In genomic region chr11:77980281-77981204, GRCm38 (mm10) we compare ENCODE assay signal across 8 mouse cellular contexts. TPM values are rescaled to one million over a fixed set of nuclear protein-coding genes. Genes with fewer than 3 reads are reported as not detected.
DNase-seq lines count a peak whose midpoint lies in the region; ATAC-seq and TF ChIP-seq lines count a peak whose summit lies in the region.

No protein-coding gene starts in this region.

- 0 out of 2 replicates have a peak, but pooled peaks cover 3% of the 10 kb centered on the region for H3K36me3 ChIP-seq in heart, adult 2 months (ENCODE audit: control insufficient read depth, insufficient read depth, low read length)
- H3K36me3 ChIP-seq in ES-E14 (ENCODE audit: control insufficient read depth, insufficient read depth, low read length, poor library complexity, severe bottlenecking): 0 out of 2 replicates have a peak, but pooled peaks cover 3% of the 10 kb centered on the region
- H3K36me3 ChIP-seq in midbrain, embryonic 11.5 days (ENCODE audit: control insufficient read depth, insufficient read depth, low read length): no peaks in the 10 kb centered on the region

- no peak overlapping the region; the same call in 1 of the 2 replicates for H3K27ac ChIP-seq in heart, adult 2 months
- no peak overlapping the region for H3K27ac ChIP-seq in ES-E14 (ENCODE audit: insufficient read depth, low read depth, low read length, poor library complexity, severe bottlenecking)
- peak overlapping the region; percentile 78 for H3K27ac ChIP-seq in left cerebral cortex, adult 2 months
- H3K27ac ChIP-seq in midbrain, embryonic 11.5 days (ENCODE audit: low read depth, low read length): no peak overlapping the region

- no peak for TF ChIP-seq EP300 in heart, adult 2 months (IDR thresholded peaks at IDR 0.05; ENCODE audit: insufficient read depth, low read depth, low read length)

- no peak overlapping the region for H3K4me3 ChIP-seq in heart, adult 2 months
- H3K4me3 ChIP-seq in ES-E14 (ENCODE audit: insufficient read depth in 1 of 2, low read depth in 1 of 2, low read length in 2 of 2, poor library complexity in 1 of 2, severe bottlenecking in 1 of 2): no peak overlapping the region
- no peak overlapping the region; the same call in 1 of the 2 replicates for H3K4me3 ChIP-seq in left cerebral cortex, adult 2 months
- H3K4me3 ChIP-seq in midbrain, embryonic 11.5 days (ENCODE audit: low read depth, low read length): no peak overlapping the region

- intact Hi-C loops in heart, adult 2 months (cut with DNase I): no loop called here
- intact Hi-C loops in heart, postnatal 10 days (cut with DNase I): loop anchor here (5.0 kb wide), 1 partner anchor 197 kb away; the partner anchor contains the start of genes Nek8 and Tlcd1
- intact Hi-C loops in left cerebral cortex, adult 2 months (cut with DNase I): loop anchor here (10.0 kb wide), 1 partner anchor 486 kb away; the partner anchor contains the start of gene Git1

- no peak overlapping the region for H3K4me2 ChIP-seq in midbrain, embryonic 11.5 days

- DNase-seq in heart, adult 2 months: peak; percentile 38 to 44
- DNase-seq in heart, adult 11 months: no peak
- DNase-seq in ES-E14 (ENCODE audit: low read depth, low spot score): peak; percentile 93
- peak; percentile 81 for DNase-seq in cerebellum, adult 9-10 months
- peak; percentile 74 to 79 for DNase-seq in heart, postnatal 10 days
- peak in 1 of 2 experiments; percentile 48 for DNase-seq in left cerebral cortex, adult 2 months (ENCODE audit: extremely low spot score in 1 of 2, low spot score in 2 of 2)
- peak; percentile 94 for DNase-seq in midbrain, embryonic 11.5 days (ENCODE audit: low spot score, missing footprints)
- peak; percentile 57 for DNase-seq in thymus, postnatal 0 days (ENCODE audit: low spot score)

- TF ChIP-seq CTCF in heart, adult 2 months (IDR thresholded peaks at IDR 0.05): peak; percentile 82
- TF ChIP-seq CTCF in left cerebral cortex, adult 2 months (IDR thresholded peaks at IDR 0.05): peak; percentile 73

- no peaks in the 10 kb centered on the region for H3K27me3 ChIP-seq in heart, adult 2 months (ENCODE audit: control insufficient read depth, insufficient read depth, low read length)
- no peaks in the 10 kb centered on the region for H3K27me3 ChIP-seq in midbrain, embryonic 11.5 days (ENCODE audit: control insufficient read depth, insufficient read depth, low read length)

- no peak for TF ChIP-seq POLR2A in heart, adult 2 months (IDR thresholded peaks at IDR 0.05; ENCODE audit: insufficient read depth, low read depth, low read length)

- H3K4me1 ChIP-seq in heart, adult 2 months (ENCODE audit: control insufficient read depth, insufficient read depth, low read length): peaks cover 1% of the 10 kb centered on the region; the same call in 1 of the 2 replicates
- H3K4me1 ChIP-seq in ES-E14 (ENCODE audit: control insufficient read depth in 2 of 2, insufficient read depth in 2 of 2, low read length in 2 of 2, poor library complexity in 1 of 2): peaks cover 2% of the 10 kb centered on the region in 2 experiments; a peak in 1 of 4 replicates
- peaks cover 7% of the 10 kb centered on the region for H3K4me1 ChIP-seq in midbrain, embryonic 11.5 days (ENCODE audit: control insufficient read depth, insufficient read depth, low read length)

- 28% methylated on average over 11 of the region's 11 CpGs for WGBS in heart, adult 2 months
- 36% methylated on average over 11 of the region's 11 CpGs for WGBS in midbrain, embryonic 11.5 days

- H3K9ac ChIP-seq in heart, adult 2 months (ENCODE audit: low read depth, low read length): no peak overlapping the region
- H3K9ac ChIP-seq in ES-E14 (ENCODE audit: insufficient read depth, low read depth, low read length, poor library complexity, severe bottlenecking): no peak overlapping the region
- H3K9ac ChIP-seq in midbrain, embryonic 11.5 days (ENCODE audit: low read length): no peak overlapping the region

- H3K79me2 ChIP-seq in heart, adult 2 months (replicated peaks; ENCODE audit: control insufficient read depth, insufficient read depth, low read length): no peaks in the 10 kb centered on the region

- no peak for ATAC-seq in midbrain, embryonic 11.5 days (ENCODE audit: low FRiP score)

- no peaks in the 10 kb centered on the region for H3K9me3 ChIP-seq in ES-E14 (ENCODE audit: control insufficient read depth, insufficient read depth, low read depth, low read length)
- H3K9me3 ChIP-seq in midbrain, embryonic 11.5 days (ENCODE audit: control insufficient read depth, low read length): no peaks in the 10 kb centered on the region

- in situ Hi-C loops in ES-E14 (cut with MboI; ENCODE audit: low sequenced_read_pairs in 2 of 2, unreplicated experiment in 2 of 2): no loop called here

TF ChIP-seq in ES-E14, 5 proteins besides CTCF, POLR2A, EP300 and RAD21:
- TF ChIP-seq ZNF384 (IDR thresholded peaks at IDR 0.05; ENCODE audit: low read depth, low read length) (0 out of 2 replicates have a peak, but pooled peaks have one; percentile 23), HCFC1 (IDR thresholded peaks at IDR 0.05; ENCODE audit: borderline replicate concordance, insufficient read depth, low read length) (no peak), ZC3H11A (IDR thresholded peaks at IDR 0.05; ENCODE audit: borderline replicate concordance, low read depth, low read length) (no peak), MAFK (IDR thresholded peaks at IDR 0.05; ENCODE audit: insufficient read depth, low read depth, low read length) (no peak), CHD2 (IDR thresholded peaks at IDR 0.05; ENCODE audit: low read depth, low read length) (peak; percentile 22; the same call in 1 of the 2 replicates)

RNA-seq across cellular contexts. Expression of gene Phf12, which starts 2.0 kb away (rescaled TPM):
- total RNA-seq in heart, adult 2 months (2021): 10 to 100 TPM; 23.6 to 30.5 TPM
- polyA plus RNA-seq in heart, adult 2 months (2012; rRNA removed): 22.3 and 25.3 TPM in 2 replicates
- total RNA-seq in ES-E14 (2012; rRNA removed): 38.4 and 42.0 TPM in 2 replicates
- total RNA-seq in heart, postnatal 10 days (2021): 10 to 100 TPM; 39.5 to 41.7 TPM
- total RNA-seq in left cerebral cortex, adult 2 months (2021): 10 to 100 TPM; 58.9 to 59.2 TPM
- polyA plus RNA-seq in midbrain, embryonic 11.5 days (2014; fragmentation: Nextera tagmentation; extraction: Ambion mirVana): 15.5 and 18.0 TPM in 2 replicates
- 15.1 and 18.4 TPM in 2 replicates for polyA plus RNA-seq in thymus, postnatal 0 days (2015; fragmentation: Nextera tagmentation; extraction: Ambion mirVana)

RNA-seq across cellular contexts. Expression of gene Sez6, which starts 49.9 kb away (rescaled TPM):
- under 1 TPM; 0.68 to 0.80 TPM for total RNA-seq in heart, adult 2 months (2021)
- polyA plus RNA-seq in heart, adult 2 months (2012; rRNA removed): 0.59 and 0.70 TPM in 2 replicates
- 0.45 and 0.63 TPM in 2 replicates for total RNA-seq in ES-E14 (2012; rRNA removed)
- total RNA-seq in heart, postnatal 10 days (2021): under 1 TPM; 0.22 to 0.64 TPM
- total RNA-seq in left cerebral cortex, adult 2 months (2021): 100 to 1,000 TPM; 127 to 157 TPM
- polyA plus RNA-seq in midbrain, embryonic 11.5 days (2014; fragmentation: Nextera tagmentation; extraction: Ambion mirVana): 7.2 and 8.6 TPM in 2 replicates
- polyA plus RNA-seq in thymus, postnatal 0 days (2015; fragmentation: Nextera tagmentation; extraction: Ambion mirVana): 0.26 TPM in 2 replicates

RNA-seq across cellular contexts. Expression of gene Dhrs13, which starts 51.5 kb away (rescaled TPM):
- total RNA-seq in heart, adult 2 months (2021): 1 to 10 TPM; 4.0 to 4.8 TPM
- polyA plus RNA-seq in heart, adult 2 months (2012; rRNA removed): 3.5 and 4.7 TPM in 2 replicates
- total RNA-seq in ES-E14 (2012; rRNA removed): 20.2 and 28.5 TPM in 2 replicates
- total RNA-seq in heart, postnatal 10 days (2021): 1 to 10 TPM; 4.9 to 7.4 TPM
- 1 to 10 TPM; 5.5 to 6.3 TPM for total RNA-seq in left cerebral cortex, adult 2 months (2021)
- 17.4 and 18.0 TPM in 2 replicates for polyA plus RNA-seq in midbrain, embryonic 11.5 days (2014; fragmentation: Nextera tagmentation; extraction: Ambion mirVana)
- polyA plus RNA-seq in thymus, postnatal 0 days (2015; fragmentation: Nextera tagmentation; extraction: Ambion mirVana): 10.2 TPM in 2 replicates

RNA-seq across cellular contexts. Expression of gene Flot2, which starts 57.2 kb away (rescaled TPM):
- total RNA-seq in heart, adult 2 months (2021): 10 to 100 TPM; 51.7 to 59.9 TPM
- polyA plus RNA-seq in heart, adult 2 months (2012; rRNA removed): 118 and 172 TPM in 2 replicates
- 26.7 and 31.9 TPM in 2 replicates for total RNA-seq in ES-E14 (2012; rRNA removed)
- total RNA-seq in heart, postnatal 10 days (2021): 10 to 100 TPM; 85.1 to 90.8 TPM
- 10 to 100 TPM; 91.2 to 96.0 TPM for total RNA-seq in left cerebral cortex, adult 2 months (2021)
- 52.7 and 57.6 TPM in 2 replicates for polyA plus RNA-seq in midbrain, embryonic 11.5 days (2014; fragmentation: Nextera tagmentation; extraction: Ambion mirVana)
- polyA plus RNA-seq in thymus, postnatal 0 days (2015; fragmentation: Nextera tagmentation; extraction: Ambion mirVana): 50.3 and 55.3 TPM in 2 replicates

Comparison
In these comparisons a context has a peak if more than half of its experiments do, and no peak if none do; other contexts are left out.
1. RNA of gene Sez6, which starts 49.9 kb away (total RNA-seq): 127 to 157 TPM in left cerebral cortex, adult 2 months; 0.68 to 0.80 TPM in heart, adult 2 months, 0.22 to 0.64 TPM in heart, postnatal 10 days and 0.45 to 0.63 TPM in ES-E14; every median in the first group is over 10 times any median in the second.